Mouse (Mus musculus) C2C12 (cell line): Measurements from ENCODE around the gene Mrc2.

ENCODE experiments used
- CTCF ChIP-seq: IDR thresholded peaks from one replicate; pipeline ENCODE4 v1.5.1; 2011; ENCODE audit not compliant: control insufficient read depth, insufficient read depth, insufficient read length
- MYOG ChIP-seq: IDR thresholded peaks from one replicate; pipeline ENCODE4 v1.6.1; 2011; ENCODE audit not compliant: control insufficient read depth, insufficient read length; ENCODE audit errors: extremely low read depth
- USF1 ChIP-seq: IDR thresholded peaks from one replicate; pipeline ENCODE4 v1.6.1; 2011; ENCODE audit warnings: low read depth, mild to moderate bottlenecking, control low read depth, moderate library complexity

DNA sequence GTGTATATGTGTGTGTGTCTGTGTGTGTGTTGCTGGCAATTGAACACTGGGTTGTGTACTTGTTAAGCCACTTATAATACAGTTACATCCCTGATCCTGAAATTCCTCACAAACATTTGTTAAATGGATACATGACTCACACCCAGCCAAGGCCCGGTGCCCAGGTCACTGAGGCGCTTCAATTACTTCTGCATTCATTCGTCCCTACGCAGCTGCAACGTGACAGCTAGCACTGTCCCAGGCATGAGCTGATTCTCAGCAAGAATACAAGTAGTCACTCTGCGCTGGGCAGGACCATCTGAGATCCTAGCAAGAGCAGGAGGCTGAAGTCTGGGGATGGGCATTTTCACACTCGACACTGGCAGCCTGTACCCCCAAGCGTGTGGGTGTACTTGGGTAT lies 22.9 kb downstream of the Mrc2 start:
- no peak for TF ChIP-seq CTCF
- no peak for TF ChIP-seq MYOG
- no peak for TF ChIP-seq USF1
